Mouse (Mus musculus): ENCODE data around the gene Plekhh3. TPM values are rescaled to one million over a fixed set of nuclear protein-coding genes. Genes with fewer than 3 reads are reported as not detected.

Gene Plekhh3
- total RNA-seq, 2 experiments from 2014 or later = 26.6 to 26.9 TPM

GRCm38 (mm10) chr11:101188166-101188805 lies 17.1 kb upstream of the Plekhh3 start:
- no peak for DNase-seq
- intact Hi-C loops (cut with DNase I) = no loop called here

- DNase-seq = no peak
- intact Hi-C loops (cut with DNase I) = no loop called here
These were observed 16.4 kb upstream of the Plekhh3 start for GRCm38 (mm10) chr11:101187541-101187940.

DNA sequence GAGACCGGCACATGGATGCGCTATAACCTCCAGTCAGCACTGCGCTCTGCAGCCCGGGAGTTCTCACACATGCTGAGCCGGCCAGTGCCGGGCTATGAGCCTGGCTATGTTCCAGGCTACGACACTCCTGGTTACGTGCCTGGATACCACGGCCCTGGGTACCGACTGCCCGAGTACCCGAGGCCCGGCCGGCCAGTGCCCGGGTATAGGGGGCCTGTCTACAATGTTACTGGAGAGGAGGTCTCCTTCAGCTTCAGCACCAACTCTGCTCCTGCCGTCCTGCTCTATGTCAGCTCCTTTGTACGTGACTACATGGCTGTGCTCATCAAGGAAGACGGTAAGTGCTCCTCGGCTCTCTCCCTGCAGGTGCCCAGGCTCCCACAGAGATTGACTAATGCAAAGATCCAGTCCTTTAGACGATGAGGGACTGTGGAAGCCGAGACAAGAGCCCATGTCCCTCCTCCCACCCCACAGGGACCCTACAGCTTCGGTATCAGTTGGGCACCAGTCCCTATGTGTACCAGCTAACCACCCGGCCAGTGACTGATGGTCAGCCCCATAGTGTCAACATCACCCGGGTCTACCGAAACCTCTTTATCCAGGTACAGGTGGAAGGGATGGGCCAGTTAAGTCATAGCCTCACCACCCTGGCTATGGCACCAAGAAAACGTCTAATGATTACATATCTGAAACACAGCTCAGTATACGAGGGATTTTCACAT lies 15.5 kb upstream of the Plekhh3 start:
- intact Hi-C loops (cut with DNase I) = no loop called here
- DNase-seq = no peak

DNA sequence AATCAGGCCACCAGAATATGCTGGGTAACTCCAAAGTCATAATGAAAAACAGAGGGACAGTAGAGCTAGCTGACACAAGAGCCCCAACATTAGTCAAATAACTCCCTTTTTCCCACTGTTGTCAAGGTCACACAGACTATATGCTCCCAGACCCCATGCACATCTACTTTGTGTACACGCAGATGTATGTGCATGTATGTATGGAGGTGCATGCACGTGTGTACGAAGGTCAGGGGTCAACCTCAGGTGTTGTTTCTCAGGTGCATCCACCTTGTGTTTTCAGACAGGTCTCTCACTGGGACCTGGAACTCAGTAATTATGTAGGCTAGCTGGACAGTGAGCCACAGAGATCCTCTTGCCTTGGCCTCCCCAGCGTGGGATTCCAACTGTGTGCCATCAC lies 14.3 kb upstream of the Plekhh3 start:
- no peak for DNase-seq
- intact Hi-C loops (cut with DNase I) = no loop called here

GRCm38 (mm10) chr11:101184984-101185383 lies 13.8 kb upstream of the Plekhh3 start:
- intact Hi-C loops (cut with DNase I) = loop anchor here (5.0 kb wide), 2 partner anchors 188 to 203 kb away; no protein-coding TSS in a partner anchor

GRCm38 (mm10) chr11:101182771-101183517 lies 11.8 kb upstream of the Plekhh3 start:
- intact Hi-C loops (cut with DNase I) = loop anchor here (5.0 kb wide), 2 partner anchors 186 to 201 kb away; no protein-coding TSS in a partner anchor
- DNase-seq = peak; percentile 40 to 64

More at GRCm38 (mm10) chr11:101184984-101185383, 13.8 kb upstream of the Plekhh3 start:
- no peak for DNase-seq

GRCm38 (mm10) chr11:101181961-101182360 lies 10.8 kb upstream of the Plekhh3 start:
- DNase-seq = no peak
- intact Hi-C loops (cut with DNase I) = loop anchor here (5.0 kb wide), 2 partner anchors 185 to 200 kb away; no protein-coding TSS in a partner anchor

GRCm38 (mm10) chr11:101180846-101181740 lies 9.9 kb upstream of the Plekhh3 start:
- DNase-seq = peak; percentile 70 to 89
- intact Hi-C loops (cut with DNase I) = loop anchor here (5.0 kb wide), 2 partner anchors 184 to 199 kb away; no protein-coding TSS in a partner anchor

- intact Hi-C loops (cut with DNase I) = loop anchor here (5.0 kb wide), 2 partner anchors 183 to 198 kb away; no protein-coding TSS in a partner anchor
- DNase-seq = no peak
These were observed 9.1 kb upstream of the Plekhh3 start for GRCm38 (mm10) chr11:101180261-101180660.

DNA sequence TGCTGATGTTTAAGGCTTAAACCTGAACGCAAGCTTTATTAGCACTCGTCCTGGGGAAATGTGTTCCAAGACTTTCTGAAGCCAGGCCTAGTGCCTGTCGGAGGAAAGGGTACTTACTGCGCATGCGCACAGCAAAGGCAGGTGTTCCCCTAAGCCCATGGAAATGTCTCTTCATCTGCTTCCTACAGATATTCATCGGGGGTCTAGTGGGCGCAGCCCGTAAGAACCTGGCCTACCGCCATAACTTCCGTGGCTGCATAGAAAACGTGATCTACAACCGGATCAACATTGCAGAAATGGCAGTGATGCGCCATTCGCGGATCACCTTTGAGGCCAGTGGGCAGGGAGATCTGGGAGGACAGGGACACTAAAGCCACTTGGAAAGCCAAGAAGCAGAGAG lies 8.2 kb upstream of the Plekhh3 start:
- intact Hi-C loops (cut with DNase I) = loop anchor here (10.0 kb wide), 1 partner anchor 285 kb away; no protein-coding TSS in a partner anchor
- no peak for DNase-seq

DNA sequence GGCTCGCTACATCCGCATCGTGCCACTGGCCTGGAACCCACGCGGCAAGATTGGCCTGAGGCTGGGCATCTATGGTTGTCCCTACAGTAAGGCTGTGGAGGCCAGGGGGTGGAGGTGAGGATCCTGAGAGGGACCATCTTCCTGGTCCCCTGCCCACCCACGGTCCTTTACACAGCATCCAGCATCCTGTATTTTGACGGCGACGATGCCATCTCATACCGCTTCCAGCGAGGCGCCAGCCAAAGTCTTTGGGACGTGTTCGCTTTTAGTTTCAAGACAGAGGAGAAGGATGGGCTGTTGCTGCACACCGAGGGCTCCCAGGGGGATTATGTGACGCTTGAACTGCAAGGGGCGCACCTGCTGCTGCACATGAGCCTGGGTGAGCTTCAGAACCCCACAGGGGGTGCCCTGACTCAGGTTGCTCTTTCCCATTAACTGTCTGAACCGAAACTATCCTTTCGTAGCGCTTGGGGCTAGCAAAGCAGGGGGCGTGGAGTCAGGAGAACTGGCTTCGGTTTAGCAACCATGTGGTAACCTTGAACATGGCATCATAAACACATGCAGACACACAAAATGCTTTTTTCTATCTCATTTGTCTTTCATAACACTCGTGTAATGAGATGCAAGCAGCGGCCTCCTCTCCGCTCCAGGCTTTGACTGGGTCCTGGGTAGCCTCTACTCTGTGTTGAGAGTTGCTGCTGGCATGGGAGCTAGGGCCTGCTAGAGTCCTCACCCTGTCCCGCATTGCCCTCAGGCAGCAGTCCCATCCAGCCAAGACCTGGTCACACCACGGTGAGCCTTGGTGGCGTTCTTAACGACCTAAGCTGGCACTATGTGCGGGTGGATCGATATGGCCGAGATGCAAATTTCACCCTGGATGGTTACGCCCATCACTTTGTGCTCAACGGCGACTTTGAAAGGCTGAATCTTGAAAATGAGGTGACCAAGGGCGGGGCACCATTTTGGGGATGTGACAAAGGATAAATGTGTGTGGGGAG lies 7.2 kb upstream of the Plekhh3 start:
- no peak for DNase-seq
- intact Hi-C loops (cut with DNase I) = loop anchor here (10.0 kb wide), 1 partner anchor 284 kb away; no protein-coding TSS in a partner anchor

GRCm38 (mm10) chr11:101176933-101177773 lies 6.0 kb upstream of the Plekhh3 start:
- intact Hi-C loops (cut with DNase I) = loop anchor here (10.0 kb wide), 1 partner anchor 282 kb away; no protein-coding TSS in a partner anchor
- peak; percentile 54 to 67 for DNase-seq

GRCm38 (mm10) chr11:101176117-101176691 lies 5.1 kb upstream of the Plekhh3 start:
- peak; percentile 58 to 64 for DNase-seq
- intact Hi-C loops (cut with DNase I) = loop anchor here (10.0 kb wide), 1 partner anchor 281 kb away; no protein-coding TSS in a partner anchor

GRCm38 (mm10) chr11:101175636-101176116 lies 4.5 kb upstream of the Plekhh3 start:
- no peak for DNase-seq
- intact Hi-C loops (cut with DNase I) = loop anchor here (1.0 to 10.0 kb wide), 2 partner anchors 80 to 281 kb away; partner anchors contain the start of gene Psmc3ip

DNA sequence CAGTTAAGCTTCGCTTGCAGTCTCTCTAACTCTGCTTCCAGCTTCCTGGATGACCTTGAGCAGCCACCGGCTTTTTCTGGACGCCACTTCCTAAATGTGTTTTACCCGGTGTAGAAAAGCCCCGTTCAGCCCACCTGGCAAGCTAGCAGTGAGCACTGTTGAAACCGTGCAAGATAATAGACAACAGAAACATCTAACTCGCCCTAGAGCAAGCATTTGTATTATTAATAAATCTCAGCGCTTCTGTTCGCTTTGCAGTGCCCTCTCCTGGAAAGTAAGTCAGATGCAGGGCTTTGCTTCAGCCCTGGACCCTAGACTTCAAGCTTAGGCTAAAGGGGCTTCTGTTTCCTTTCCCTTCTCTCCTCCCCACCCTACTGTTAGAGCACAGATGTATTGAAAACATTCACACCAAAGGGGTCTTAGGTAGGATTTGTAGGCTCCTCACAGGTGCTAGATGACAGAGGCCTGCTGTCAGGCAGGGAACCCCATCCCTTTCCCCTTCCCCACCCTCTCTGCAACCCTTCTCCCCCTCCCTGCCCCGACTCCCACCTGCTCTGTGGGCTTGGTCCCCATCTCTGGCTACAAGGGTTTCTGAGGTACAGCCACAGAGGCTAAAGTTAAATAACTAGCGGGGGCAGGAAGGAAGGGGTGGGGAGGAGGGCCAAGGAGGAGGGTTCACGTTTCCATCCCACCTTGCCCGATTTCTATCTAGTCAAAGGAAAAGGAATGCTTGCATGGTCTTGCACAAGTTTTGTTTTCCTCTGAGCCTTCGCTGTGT lies 3.9 kb upstream of the Plekhh3 start, which contains the start of gene Ccr10:
Ccr10 (minus strand) TSS at position 593 of the 778 bp plus-strand sequence.
- peak in 1 of 2 experiments; percentile 49 for DNase-seq
- intact Hi-C loops (cut with DNase I) = loop anchor here (1.0 to 10.0 kb wide), 2 partner anchors 80 to 280 kb away; partner anchors contain the start of gene Psmc3ip

GRCm38 (mm10) chr11:101174389-101174745 lies 3.2 kb upstream of the Plekhh3 start:
- DNase-seq = no peak
- intact Hi-C loops (cut with DNase I) = loop anchor here (10.0 kb wide), 1 partner anchor 280 kb away; no protein-coding TSS in a partner anchor
